Mouse (Mus musculus) gonadal fat pad, adult 2 months (tissue): ENCODE measurements around the gene Emd. TPM values are rescaled to one million over a fixed set of nuclear protein-coding genes. Genes with fewer than 3 reads are reported as not detected.

ENCODE experiments used
- DNase-seq: peaks from one replicate; pipeline ENCODE4 v3.0.0-alpha.2; 2012; ENCODE audit warnings: low read depth
- polyA plus RNA-seq: library from polyadenylated mRNA; depleted of rRNA; stranded (reverse); fragments of >200 nt; gene quantifications from 2 replicates; pipeline ENCODE4 v1.2.3, GENCODE M21; 2012; rRNA removed

Emd gene
- polyA plus RNA-seq, 1 experiment: 54.6 TPM

DNA sequence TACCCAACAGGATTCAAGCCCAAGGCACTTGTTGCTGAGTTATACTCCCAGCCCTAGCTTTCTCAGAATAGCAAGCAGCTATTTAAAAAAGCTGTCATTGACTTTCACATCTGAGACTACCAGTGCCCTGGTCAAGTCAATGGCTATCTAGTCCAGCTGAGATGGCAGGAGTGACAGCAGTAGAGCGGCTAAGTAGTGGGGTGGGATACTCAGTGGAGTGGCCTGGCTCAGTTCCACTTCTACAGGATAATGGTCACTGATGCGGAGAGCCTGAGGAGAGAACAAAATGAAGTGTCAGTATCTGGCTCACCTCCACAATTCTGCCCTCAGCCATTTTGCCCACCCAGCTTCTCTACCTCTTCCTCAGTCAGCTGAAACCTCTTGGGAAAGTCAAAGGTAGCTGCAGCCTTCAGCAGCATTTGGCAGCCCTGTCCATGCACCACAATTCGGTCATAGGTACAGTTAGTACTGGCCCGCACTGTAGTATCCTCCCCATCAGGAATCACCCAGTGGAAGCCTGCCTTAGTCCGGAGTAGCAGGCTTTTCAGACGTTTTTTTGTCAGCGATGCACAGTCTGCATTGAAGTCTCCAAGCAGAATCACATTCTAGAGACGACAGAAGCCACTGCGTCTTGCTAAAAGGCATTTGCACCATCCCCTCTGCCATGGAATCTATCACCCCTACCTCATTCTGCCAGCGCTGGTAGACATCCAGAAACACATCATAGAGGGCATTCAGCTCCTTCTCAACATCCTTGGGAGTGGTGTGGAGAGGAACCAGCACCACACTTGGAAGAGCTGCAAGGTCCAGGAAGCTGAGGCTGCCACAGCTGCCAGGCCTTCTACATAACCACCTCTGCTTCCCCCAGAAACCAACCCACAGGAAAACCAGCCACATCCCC is 19.2 kb downstream of the Emd start:
- DNase-seq: no peak

DNA sequence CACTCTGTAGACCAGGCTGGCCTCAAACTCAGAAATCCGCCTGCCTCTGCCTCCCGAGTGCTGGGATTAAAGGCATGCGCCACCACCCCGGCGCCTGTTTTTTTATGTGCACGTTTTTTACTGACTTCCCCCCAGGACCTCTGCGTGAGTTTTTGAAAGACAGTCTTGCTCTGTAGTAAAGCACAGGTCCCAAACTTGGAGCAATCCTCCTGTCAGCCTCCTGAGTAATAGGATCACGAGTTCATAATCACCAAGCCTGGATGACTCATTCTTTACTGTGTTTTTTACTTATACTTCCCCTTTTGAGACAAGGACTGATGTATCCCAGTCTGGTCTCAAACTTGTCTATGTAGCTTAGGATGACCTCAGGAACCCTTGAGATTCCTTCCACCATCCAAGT is 23.4 kb downstream of the Emd start:
- no peak for DNase-seq

DNA sequence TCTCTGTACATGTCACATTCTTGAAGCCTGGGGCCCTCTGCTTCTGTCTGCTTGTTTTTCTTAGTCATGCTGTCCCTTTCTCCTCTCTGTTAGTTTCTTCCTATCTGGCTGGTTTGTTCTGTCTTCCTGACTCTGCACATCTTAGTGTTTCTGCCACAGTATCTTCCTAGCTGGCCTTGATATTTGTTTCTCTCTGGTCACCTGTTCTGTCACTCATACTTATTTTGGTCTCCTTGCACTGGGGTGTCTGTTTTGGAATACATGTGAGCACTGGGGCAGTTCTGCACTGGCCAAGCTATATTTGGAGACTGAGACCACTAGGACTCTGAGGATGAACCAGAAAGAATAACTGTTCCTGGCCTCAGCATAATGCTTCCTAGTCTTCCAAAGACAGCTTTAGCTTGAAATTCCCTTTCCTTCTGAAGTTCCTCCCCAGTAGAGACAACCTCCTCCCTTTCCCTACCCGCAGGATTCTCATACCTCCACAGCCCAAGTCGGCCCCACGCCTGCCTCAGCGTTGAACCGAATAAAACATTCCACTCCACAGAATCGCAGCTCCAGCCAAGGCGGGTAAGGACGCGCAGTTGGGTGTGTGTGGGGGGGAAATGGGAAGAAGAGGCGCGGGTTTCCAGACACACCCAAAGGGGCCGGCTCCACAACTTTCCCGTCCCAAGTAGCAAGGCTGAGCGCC is 26.7 kb downstream of the Emd start:
- DNase-seq: no peak

DNA sequence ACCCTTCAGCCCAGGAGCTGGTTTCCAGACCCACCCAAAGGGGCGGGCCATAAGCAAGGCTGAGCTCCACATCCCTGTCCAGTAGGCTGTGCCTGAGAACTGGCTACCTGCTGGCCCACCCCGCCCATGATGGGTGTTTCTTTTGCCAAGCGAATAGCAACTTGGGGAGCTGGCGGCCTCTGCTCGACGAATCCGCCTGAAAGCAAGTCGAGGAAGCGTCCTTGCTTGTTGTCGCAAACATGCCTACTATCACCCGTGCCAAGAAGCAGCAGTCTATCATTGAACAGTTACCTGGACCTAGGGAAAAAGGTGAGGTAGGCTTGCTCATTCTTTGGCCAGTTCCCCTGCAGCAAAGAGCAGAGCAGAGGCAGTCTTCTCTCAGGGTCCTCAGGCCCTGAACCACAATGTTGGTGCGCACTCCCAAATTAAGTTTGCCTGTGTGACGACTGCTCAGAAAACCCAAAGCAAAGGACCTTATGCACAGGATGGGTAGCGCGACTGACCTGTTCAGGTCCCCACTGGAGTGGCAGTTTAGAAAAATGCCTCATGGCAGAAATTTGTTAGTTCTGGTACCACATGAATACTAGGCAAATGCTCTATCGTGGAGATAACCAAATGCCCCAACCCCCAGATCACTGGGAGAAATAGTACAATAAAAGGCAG is 27.4 kb downstream of the Emd start, which contains the start of the genes Taz and Dnase1l1:
Gene Taz, plus strand, starts transcription at position 181 of the 663 bp plus-strand sequence.
Gene Dnase1l1, minus strand, starts transcription at position 606 of the 663 bp plus-strand sequence.
- no peak for DNase-seq

DNA sequence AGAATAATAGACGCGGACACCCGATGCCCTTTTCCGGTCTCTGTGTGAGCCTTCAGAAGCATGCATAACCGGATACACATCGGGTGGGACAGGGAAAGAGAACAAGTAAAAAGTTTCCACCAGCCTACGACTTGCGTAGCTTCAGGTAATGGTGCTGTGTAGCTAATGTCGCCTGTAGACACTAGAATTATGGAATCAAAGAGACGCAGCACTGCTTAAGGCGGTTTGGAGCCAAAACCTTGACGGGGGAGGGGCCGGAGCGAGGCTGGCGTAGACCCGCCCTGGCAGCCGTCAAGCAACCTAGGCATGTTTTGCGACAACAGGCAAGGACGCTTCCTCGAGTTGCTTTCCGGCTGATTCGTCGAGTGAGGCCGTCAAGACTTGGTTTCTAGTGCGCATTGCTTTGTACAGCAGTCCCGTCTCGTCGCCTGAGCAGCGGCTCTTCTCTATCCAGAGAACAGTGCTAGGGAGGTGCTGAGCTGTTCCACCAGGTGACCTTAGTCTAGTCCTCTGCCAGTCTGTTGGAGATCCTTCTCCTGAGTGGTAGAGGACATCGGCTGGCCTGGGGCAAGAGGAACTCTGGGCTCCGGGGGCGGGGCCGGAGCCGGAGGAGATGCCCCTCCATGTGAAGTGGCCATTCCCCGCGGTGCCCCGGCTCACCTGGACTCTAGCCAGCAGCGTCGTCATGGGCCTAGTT is 28.1 kb downstream of the Emd start:
- DNase-seq: no peak

DNA sequence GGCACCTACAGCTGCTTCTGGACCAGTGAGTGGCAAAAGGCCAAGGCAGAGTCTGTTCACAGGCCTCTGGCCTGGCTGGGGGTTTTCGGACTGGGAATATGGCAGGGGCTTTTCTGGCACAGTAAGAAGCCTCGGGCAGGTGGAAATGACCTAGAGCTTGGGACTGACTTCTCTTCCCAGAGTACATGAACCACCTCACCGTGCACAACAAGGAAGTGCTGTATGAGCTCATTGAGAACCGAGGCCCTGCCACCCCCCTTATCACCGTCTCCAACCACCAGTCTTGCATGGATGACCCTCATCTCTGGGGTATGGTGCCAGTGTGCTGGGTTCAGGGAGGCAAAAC is 28.6 kb downstream of the Emd start:
- no peak for DNase-seq

DNA sequence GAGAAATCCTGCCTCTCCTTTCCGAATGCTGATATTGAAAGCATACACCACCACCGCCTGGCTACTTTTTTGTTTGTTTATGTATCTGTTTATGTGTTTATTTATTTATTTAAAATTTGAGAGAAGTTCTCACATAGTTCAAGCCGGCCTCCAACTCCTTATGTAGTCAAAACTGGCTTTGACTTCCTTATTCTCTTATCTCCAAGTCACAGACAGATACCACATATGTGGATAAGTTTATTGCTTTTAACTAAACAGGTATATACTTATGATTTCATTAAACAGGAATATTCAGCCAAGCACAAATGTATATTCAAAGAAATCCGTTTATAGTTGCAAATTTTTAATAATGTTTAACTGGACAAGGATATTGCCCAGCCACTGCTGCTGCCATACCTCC is 38.9 kb downstream of the Emd start:
- DNase-seq: no peak

DNA sequence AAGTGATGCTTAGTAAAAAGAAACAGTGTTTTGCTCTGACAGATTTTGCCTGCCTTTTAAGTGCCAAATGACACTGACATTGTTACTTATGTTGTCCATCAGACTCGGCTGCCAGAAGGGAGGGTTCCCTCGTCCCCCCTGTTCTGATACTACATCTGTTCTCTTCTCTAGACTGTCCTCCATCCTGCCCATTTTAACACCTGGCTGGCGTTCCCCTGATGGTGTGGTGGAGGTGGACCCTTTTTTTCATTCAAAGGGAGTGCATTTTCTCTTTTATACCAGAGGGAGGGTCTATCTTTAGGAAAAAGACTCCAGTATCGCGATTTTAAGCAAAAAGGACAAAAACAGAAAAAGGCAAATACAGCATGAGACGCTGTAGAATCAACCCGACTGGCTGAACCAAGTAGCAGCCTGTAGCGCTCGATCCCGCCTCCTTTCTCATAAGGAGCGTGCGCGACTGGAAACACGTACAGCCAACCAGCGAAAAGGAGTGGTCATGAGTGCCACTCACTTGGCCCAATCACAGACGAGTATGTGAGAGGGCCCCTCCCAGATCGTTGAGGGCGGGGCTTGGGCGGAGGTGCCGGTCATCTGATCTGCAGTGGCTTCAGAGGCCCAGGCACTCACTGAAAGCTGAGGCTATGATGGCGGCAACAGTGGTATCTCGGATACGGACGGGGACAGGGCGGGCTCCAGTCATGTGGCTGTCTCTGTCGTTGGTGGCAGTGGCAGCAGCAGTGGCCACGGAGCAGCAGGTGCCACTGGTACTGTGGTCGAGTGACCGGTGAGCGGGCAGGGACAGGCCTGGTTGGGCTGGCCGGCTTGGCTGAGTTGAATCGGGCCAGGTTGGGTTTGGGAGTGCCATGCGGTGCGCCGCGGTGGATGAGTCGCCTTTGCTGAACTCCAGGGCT is 42.3 kb downstream of the Emd start, which contains the start of gene Atp6ap1:
Gene Atp6ap1, plus strand, starts transcription at position 560 of the 911 bp plus-strand sequence.
- no peak for DNase-seq

DNA sequence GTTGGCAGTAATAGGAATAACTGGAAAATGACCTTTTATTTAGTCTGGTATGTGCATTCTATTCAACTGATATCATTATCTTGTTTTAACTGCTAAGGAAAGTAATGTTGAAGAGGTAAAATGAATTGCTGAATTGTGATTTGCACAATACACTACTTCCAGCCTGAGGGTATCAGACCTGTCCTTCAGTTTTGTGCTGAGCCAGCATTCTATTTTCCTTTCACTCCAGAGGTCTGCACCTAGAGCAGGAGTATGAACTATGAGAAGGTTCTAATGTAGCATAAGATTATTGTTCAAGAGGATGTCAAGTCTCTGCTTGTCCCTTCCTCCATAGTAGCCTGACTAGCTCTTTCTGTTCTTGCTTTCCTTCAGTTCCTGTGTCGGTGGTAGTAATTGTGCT is 43.9 kb downstream of the Emd start:
- no peak for DNase-seq

DNA sequence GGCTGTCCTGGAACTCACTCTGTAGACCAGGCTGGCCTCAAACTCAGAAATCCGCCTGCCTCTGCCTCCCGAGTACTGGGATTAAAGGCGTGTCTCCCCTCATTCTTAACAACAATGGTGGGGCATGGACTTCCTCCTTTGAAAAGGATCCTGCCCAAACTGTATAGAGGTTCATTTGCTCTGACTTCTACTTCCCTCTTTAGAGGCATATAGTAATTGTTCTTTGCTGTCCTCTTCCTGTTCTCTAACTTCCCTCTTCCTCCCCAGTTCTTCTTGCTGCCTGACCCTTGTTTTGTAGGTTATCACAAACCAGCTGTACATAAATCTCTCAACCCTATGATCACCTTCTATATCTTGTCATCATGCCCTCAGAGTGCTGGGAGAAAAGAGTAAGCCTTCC is 45.2 kb downstream of the Emd start:
- no peak for DNase-seq

DNA sequence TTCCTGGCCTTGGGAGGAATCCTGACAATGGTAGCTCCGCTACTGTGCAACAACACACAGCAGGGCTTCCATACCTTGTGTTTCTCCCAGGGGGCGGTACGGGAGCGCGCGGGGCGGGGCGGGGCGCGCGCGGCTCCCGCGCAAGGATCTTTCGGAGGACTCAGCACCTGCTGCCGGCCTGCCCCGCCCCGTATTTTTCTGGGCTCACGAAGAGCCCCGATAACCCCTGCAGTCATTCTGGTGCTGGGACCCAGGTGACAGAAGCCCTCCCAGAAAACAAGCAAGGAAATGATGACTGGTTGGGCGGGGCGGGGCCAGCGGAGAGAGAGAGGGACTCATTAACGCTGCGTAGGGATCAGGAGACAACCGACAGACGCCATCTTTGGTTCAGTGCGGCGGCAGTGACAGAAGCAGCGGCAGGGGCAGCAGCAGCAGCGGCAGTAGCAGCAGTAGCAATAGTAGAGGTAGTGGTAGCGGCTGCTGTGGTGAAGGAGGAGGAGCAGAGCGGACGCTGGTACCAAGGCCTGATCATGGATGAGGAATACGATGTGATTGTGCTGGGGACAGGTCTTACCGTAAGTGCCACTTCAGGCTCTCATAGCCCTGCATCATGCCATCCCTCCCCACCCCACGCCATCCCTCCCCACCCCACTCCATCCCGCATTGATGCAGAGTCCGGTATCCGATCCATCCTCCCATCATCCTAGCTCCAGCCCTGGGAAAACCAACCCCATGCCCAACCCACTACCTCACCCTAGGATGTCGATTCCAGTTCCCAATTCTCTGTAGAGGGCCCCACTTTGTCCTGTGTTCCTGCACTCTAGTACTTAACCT is 50.6 kb downstream of the Emd start, which contains the start of gene Gdi1:
Gene Gdi1, plus strand, starts transcription at position 132 of the 834 bp plus-strand sequence.
- DNase-seq: no peak

Other genes with a start within 250 kb of the Emd start
- 230 and 236 TPM in 2 replicates for gene Irak1, start 230.8 kb upstream of the Emd start, polyA plus RNA-seq
- 1.7 TPM in 2 replicates for gene Opn1mw, start 127.2 kb upstream of the Emd start, polyA plus RNA-seq
- gene Mecp2, start 119.3 kb upstream of the Emd start, polyA plus RNA-seq: 7.8 and 16.5 TPM in 2 replicates
- gene Tex28, start 86.8 kb upstream of the Emd start, polyA plus RNA-seq: not detected in 2 replicates
- not detected in 2 replicates for gene Tktl1, start 77.4 kb upstream of the Emd start, polyA plus RNA-seq
- gene Flna, start 4.9 kb upstream of the Emd start, polyA plus RNA-seq: 707 and 874 TPM in 2 replicates
- 2,430 and 2,738 TPM in 2 replicates for gene Rpl10, start 16.1 kb downstream of the Emd start, polyA plus RNA-seq
- 160 and 171 TPM in 2 replicates for gene Taz, start 27.2 kb downstream of the Emd start, polyA plus RNA-seq
- 26.7 and 33.1 TPM in 2 replicates for gene Dnase1l1, start 27.6 kb downstream of the Emd start, polyA plus RNA-seq
- 445 and 453 TPM in 2 replicates for gene Atp6ap1, start 42.4 kb downstream of the Emd start, polyA plus RNA-seq
- gene Gdi1, start 50.3 kb downstream of the Emd start, polyA plus RNA-seq: 180 and 211 TPM in 2 replicates
- 13.3 and 19.5 TPM in 2 replicates for gene Fam50a, start 58.3 kb downstream of the Emd start, polyA plus RNA-seq
- gene Plxna3, start 74.4 kb downstream of the Emd start, polyA plus RNA-seq: 24.7 and 30.8 TPM in 2 replicates
- 84.5 and 107 TPM in 2 replicates for gene Lage3, start 98.9 kb downstream of the Emd start, polyA plus RNA-seq
- gene Ubl4a, start 118.5 kb downstream of the Emd start, polyA plus RNA-seq: 47.6 and 59.2 TPM in 2 replicates
- 27.1 and 30.5 TPM in 2 replicates for gene Slc10a3, start 118.7 kb downstream of the Emd start, polyA plus RNA-seq
- 64.3 and 70.1 TPM in 2 replicates for gene Fam3a, start 138.6 kb downstream of the Emd start, polyA plus RNA-seq
- gene Ikbkg, start 138.6 kb downstream of the Emd start, polyA plus RNA-seq: 20.6 and 21.6 TPM in 2 replicates
- 190 and 227 TPM in 2 replicates for gene G6pdx, start 174.5 kb downstream of the Emd start, polyA plus RNA-seq
- gene Gm6880, start 226.7 kb downstream of the Emd start, polyA plus RNA-seq: not detected in 2 replicates